Mouse (Mus musculus) left cerebral cortex, postnatal 14 days (tissue): ENCODE measurements at regions not wholly inside any gene's neighbourhood (a gene's known extent, or its start where the extent isn't known, plus 50 kb on each side); places are given as distances from the start of the nearest gene placed in this dataset.
A peak's percentile ranks its signal among the peaks of the same experiment; 100 is the strongest.

ENCODE experiments used
- DNase-seq, 2 experiments: peaks; one replicate each; pipeline ENCODE4 v3.0.0; 2021 to 2022; ENCODE audit warnings: low spot score in 2 of 2, mixed read lengths in 1 of 2
- intact Hi-C: fragments of 180-260 bp; cut with DNase I; formaldehyde crosslinking; loops from one replicate; pipeline ENCODE4 v1.15.1; 2025

DNA sequence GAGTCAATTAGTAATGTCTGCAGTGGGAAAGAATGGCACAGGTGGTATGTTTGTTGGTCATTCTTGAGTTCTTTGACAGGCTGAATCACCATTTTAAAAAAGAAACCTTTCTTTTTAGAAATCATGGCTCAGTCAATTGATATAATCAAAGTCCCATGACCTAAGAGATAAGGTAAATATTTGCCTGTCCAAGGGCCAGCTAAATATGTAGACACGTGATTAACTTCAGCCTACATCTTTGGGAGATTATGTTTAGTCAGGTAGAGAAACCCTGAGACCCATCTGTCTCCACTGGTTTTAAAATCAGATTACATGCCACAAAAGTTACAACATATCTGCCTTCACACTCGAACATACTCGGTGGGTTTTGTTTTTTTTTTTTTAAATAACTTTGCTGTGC is 128.6 kb upstream of the Kazn start:
- no peak for DNase-seq
- intact Hi-C loops = no loop called here

DNA sequence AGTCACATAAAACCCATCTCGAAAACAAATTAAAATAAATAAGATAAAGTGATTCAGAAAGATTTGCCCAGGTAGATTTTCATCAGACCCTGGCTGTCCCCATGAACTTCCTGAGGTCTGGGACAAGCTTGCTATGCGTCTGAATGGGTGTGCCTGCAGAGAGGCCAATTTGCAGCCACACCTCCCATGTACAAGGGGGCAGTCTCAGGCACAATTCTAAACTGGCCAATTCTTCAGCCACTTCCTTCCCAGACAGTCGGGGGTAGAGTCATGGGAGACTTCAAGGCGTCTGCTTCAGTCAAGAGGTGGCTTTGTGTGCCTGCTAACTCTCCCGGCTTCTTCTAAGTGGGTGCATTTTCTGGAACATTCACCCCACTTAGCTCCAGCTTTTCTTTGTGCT is 122.9 kb upstream of the Kazn start:
- no peak for DNase-seq

DNA sequence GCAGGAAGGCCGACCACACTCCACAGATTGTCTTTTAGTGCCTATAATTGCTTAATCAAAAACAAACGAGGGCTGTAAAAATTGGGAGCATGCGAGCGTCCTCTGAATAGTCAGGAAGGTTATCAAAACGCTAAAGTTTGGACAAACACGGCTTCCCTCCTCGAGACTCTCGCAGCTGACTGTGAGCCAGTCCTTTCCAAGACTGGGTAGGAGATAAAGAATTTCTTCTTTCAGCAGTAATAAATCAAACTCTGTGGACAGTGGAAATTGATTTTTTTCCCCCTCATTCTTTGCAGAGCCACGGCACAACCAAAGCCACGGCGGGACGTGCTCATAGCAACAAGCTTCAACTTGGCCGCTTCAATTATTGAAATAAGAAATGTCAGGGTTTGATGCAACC is 119.7 kb upstream of the Kazn start:
- intact Hi-C loops = no loop called here
- no peak for DNase-seq

More for the DNA sequence above, 122.9 kb upstream of the Kazn start:
- intact Hi-C loops = no loop called here

DNA sequence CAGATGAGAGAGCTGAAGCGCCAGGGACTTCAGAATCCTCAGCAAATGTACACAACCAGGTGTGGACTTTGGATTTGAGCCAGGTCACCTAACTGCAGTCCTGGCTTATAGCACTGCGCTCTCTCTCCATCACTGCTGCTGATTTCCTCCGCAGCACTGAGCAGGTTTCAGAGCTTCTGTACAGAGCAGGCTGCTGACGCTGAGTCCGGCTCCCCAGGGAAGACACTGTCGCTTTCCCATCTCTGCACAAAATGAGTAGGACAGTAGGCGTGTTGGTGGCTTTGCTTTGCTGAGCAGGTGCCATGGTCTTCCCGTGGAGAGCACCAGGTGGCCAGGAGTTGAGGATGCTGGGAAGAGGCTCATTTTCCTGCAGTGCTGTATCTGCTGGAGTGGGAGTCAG is 116.2 kb upstream of the Kazn start:
- intact Hi-C loops = no loop called here
- DNase-seq = no peak

DNA sequence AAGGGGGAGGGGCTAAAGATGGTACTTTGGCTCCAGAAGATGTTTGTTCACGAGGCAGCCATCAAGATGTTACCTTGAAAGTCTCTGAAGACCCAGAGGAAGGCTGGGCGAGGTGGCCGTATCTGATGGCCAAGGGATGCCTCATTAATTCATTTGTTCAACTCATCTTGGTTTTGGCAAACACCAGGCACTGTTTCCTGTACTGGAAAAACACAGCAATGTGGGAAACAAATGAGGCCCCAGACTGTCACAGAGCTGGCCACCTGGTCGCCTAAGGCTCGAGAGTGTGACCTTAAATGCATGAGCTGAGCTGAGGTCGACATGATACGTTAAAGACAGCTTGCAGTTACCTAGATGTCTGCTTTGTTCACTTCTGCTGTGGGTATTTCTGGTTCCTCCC is 114.3 kb upstream of the Kazn start:
- DNase-seq = no peak
- intact Hi-C loops = no loop called here

DNA sequence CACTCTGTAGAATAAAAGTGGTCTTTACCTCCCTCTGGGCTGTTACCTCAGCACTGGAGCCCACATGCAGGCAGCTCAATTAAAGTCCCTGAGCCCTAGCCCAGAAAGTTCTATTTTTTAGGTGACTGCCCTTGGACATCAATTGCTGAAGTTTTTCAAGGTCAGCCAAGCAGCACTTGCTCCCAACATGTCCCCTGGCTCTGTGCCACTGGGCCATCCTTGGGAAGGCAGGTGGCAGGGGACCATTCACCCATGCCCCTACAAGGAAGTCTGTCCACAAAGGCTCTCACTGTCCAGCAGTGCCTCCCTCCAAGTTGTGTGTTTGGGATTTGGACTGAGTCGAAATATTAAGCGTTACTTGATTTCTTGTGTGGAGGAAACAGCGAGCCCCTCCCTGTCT is 112.6 kb upstream of the Kazn start:
- no peak for DNase-seq
- intact Hi-C loops = no loop called here

DNA sequence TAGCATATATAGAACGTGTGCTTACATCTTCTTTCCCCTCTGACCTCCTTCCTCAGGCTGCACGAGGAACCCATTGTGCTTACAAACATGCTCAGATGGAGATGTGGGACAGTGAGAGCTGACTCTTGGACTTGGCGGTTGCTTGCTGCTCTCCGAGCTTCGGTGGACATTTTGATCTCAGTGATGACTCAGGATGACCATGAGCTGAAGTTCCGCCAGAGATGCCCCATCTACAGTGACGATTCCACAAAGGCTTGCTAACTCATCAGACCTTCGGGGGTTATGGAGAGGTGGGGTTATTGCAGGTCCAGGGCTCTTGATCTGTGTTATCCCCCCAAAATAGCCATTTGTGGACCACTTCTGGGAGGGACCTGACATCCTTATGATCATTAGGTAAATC is 111.8 kb upstream of the Kazn start:
- intact Hi-C loops = no loop called here
- DNase-seq = no peak

DNA sequence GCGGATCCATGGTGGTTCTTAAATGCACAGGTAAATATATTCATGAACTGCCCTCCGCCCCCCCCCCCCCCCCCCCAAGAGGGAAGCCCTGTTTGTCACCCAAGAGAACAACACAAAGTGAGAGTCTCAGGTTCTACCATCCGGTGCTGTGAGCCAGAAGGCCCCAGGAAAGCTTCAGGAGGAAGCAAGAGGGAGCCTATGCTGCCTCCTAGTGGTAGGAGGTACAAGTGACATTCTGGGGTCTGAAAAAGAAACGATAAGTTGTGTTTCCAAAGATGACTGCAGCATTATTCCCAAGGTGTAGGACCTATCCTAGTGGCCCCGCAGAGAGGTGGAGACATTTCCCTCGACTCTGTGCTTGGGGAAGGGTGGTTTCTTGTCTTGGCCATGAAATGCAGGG is 109.7 kb upstream of the Kazn start:
- peak in 1 of 2 experiments; percentile 32 for DNase-seq
- intact Hi-C loops = loop anchor here (10.0 kb wide), 1 partner anchor 194 kb away; no protein-coding TSS in a partner anchor

DNA sequence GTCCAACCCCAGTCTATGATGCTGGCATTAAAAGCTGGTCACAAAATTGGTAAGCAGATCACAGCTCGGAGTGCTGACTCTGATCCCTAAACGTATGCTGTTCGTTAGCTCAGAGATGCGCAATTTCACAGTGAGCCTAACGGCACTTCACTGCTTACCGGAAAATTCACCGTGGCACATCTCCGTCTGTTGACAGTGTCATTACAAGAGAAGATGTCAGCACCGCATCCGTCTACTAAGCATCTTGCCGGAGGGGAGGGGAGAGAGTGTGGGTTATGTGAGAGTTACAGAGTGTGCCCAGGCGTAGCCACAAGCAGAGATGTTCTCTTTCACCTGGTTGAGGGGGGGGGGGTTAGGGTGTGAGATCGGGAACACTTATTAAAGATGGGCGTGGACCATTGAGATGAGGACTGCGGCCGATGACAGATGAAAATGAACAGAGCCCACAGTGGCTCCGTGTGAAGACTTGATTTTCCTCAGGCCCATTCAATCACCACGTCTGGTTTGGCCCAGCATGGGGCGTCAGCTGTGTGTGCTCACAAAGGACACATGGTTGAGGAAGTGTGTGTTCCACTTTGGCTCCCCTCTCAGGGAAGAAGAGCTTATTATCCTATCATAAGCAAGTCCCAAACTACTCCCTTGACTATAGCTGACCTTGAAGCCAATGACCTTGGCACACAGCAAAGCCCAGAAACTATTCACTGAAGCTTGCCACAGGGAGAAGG is 103.4 kb upstream of the Kazn start:
- DNase-seq = no peak
- intact Hi-C loops = loop anchor here (10.0 kb wide), 1 partner anchor 188 kb away; no protein-coding TSS in a partner anchor

DNA sequence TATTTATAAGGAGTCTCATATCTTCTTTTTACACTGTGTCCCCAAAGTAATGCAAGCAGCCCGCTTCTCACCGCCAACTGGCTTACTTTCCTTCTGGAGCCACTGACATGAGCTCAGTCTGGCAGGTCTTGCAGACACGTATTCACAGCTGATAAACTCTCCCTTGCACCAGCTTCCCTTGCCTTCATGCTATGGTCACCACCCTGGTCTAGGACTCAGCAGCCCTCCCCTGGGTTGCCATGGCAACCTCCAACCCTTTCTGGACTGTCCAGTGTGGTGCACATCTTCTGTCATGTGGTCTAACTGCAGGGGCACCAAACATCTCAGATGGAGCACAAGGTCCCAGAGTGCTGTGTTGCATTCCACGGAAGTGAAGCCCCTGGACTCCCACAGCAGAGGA is 102.1 kb upstream of the Kazn start:
- DNase-seq = no peak
- intact Hi-C loops = loop anchor here (10.0 kb wide), 1 partner anchor 187 kb away; no protein-coding TSS in a partner anchor

DNA sequence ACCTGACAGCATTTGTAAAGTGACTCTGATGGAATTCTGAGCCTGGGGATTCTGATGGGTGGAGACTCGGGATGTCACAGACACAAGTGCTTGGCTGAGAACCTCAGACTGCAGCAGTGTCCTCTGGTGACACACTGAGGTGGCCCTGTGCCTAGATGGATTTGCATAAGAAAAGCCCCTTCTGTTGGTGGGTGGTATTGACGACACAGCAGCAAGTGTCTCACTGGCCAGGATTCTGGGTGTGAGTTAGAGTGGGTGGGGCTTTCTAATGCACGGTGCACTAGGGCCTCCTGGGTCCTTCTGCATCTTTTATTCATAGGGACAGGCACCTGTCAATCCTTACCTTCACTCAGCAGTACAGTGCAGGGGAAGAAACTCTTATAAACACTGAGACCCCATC is 100.9 kb upstream of the Kazn start:
- peak in 1 of 2 experiments; percentile 59 for DNase-seq
- intact Hi-C loops = loop anchor here (10.0 kb wide), 1 partner anchor 185 kb away; no protein-coding TSS in a partner anchor

DNA sequence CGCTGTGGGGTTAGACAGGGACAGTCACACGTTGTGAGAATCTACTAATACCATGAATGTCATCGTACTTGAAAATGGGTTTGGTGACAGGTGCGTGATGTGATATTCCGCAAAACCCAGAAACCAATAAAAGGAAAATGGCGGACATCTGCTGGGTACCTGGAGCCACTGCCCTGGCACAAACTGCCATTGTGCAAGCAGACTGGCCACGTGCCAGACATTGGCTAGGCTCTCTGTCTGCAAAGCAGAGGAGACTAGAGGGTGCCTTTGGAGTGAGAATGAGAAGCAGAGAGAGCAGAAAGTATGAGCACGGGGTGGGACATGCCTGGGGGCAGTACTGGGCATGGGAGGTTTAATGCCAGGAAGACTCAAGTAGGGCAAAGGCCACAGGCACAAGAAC is 98.5 kb upstream of the Kazn start:
- peak in 1 of 2 experiments; percentile 20 for DNase-seq
- intact Hi-C loops = no loop called here

DNA sequence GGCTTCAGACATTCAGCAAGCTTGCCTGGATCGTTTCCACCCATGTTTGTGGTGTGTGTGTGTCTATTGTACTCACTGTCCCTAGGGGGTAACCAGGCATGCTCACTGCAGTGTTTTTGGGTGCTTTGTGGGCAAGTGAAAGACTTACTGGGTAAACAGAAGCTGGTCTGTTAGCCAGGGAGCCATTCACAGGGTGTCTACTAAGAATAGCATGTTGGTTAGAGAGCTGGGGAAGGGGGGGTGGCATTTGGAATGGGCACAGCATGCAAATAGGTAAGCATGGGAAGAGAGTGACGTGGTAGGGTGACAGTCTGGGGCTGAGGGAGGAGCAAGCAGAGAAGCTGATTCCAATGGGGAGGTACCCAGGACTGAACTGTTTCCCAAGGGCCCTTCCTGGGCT is 97.7 kb upstream of the Kazn start:
- intact Hi-C loops = no loop called here

DNA sequence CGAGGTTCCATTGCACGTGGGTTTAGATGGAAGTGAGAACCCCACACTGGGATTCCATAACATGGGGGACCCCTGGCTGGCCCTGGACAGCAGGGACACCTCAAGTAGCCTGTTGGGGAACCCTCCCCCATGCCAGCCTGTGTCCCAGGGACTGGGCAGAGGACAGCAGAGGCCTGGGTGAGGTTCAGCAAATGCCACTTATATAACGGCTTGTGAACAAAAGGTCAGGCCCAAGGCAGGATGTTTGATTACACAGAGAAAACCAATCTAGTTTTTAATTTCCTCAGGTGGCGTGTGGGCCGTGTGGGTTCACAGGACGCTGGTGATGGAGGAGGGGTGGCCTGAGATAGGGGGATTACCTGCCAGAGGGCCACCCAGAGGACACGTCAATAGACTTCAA is 94.9 kb upstream of the Kazn start:
- intact Hi-C loops = no loop called here
- DNase-seq = no peak

More for the DNA sequence above, 97.7 kb upstream of the Kazn start:
- DNase-seq = peak; percentile 18 to 42

DNA sequence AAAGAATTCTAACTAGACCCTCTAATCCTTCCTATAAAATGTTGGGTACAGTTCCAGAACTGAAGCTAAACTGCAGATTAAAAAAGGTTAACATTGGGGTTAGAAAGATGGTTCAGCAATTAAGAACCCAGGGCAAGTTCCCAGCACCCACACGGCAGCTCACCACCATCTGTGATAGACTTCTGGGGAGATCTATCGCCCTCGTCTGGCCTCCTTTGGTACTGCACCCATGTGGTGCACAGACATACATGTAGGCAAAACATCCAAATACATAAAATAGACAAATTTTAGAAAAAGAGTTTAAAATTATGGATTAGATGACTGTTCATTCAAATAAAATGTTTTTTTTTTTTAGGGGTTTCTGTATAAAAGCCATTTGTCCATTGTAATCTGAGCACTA is 91.4 kb upstream of the Kazn start:
- DNase-seq = no peak
- intact Hi-C loops = no loop called here

DNA sequence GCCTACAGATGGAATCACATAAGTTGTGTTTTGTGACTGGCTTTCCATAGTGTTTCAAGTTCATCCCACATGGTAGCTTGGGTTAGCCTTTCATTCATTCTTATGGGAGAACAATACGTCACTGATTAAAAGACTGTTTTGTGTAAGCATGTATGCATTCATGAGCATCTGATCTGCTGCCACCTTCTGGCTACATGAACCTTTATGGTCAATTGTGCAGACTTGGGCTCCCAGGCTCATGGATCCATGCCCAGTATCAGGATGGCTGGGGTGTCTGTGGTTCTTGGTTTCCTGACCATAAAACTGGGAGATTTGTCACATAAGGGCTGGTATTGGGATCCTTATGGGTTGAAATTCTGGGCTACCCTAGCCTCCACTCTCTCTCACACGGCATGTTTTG is 90.4 kb upstream of the Kazn start:
- intact Hi-C loops = no loop called here
- DNase-seq = no peak

DNA sequence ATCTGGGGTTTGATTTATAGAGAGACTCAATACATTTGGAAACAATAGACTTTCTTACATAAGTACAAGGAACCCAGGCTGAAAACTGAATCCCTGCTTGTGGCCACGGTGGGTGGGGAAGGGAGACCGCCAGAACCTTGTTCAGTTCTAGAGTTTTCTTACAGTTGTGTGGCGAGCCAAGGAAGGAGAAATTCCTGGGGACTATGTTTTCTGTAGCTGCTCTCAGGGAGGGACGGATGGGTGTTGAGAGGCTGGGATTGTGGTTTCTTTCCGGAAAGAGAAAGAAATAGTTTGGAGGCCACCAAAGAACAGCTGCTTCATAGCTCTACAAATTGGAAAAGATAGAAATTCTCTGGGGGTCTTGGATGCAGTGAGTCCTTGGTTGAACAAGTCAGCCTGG is 87.3 kb upstream of the Kazn start:
- no peak for DNase-seq
- intact Hi-C loops = no loop called here

DNA sequence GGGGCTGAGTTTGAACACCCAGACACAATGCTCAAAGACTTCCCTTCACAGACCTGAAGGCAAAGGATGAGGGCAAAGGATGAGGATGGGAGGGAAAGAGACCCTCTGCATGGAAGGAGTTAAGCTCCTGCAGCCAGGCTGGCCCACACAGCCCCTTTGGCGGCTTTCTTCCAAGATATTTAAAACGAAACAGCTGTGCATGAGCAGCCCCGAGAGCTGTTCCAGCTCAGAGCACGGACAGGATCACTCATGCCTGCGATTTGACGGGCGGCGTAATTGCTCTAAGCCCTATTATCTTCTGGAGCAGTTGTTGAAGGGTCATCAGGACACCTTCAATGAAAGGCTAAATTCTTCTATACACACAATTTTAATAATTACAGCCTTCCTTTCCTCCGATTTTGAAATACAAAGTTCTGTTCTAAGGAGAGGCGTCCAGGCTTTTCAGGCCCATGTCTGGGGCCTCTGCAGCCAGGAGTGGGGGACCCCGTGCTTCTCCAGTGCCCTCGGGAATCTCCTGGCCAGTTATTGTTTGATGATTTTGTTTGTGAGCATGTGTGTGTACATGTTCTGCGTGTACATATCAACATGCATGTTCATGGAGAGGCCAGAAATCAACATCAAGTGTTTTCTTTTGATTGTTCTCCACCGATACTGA is 82.1 kb upstream of the Kazn start:
- intact Hi-C loops = no loop called here
- no peak for DNase-seq

DNA sequence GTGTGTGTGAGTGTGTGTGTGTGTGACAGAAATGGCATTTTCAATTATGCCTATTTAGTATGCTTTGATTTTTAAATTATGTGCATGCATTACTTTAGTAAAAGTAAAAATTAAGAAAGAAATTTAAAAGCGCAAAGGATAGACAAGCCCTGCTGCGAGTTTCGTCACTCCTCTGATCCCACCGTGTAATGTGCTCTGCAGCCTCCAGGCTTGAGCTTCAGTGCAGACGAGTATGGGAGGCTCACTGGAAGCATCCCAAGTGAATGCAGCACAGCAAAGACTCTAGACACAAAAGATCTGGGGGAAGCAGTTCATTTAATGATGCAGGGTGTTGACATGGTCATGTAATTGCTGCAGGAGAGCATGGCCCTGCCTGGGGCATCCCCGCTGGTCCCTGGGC is 71.1 kb upstream of the Kazn start:
- DNase-seq = no peak

DNA sequence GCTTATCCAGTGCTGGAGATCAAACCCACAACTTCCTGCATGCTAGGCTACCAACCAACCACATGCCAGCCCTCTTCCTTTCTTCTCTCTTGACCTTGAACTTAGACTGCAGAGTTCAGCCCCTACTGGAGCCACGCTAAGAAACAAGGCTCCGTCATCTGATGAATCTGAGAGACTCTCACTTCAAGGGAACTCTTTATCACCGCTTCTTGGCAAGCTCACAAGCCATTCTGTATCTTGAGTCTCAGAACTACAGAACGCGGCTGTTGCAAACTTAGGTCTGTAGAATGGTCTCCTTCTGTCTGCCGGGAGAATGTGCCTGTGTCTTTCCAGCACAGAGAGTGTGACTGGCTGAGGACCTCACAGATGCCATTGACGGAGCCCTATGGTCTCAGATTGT is 69.1 kb upstream of the Kazn start:
- no peak for DNase-seq
- intact Hi-C loops = no loop called here

More for the DNA sequence above, 71.1 kb upstream of the Kazn start:
- intact Hi-C loops = no loop called here

DNA sequence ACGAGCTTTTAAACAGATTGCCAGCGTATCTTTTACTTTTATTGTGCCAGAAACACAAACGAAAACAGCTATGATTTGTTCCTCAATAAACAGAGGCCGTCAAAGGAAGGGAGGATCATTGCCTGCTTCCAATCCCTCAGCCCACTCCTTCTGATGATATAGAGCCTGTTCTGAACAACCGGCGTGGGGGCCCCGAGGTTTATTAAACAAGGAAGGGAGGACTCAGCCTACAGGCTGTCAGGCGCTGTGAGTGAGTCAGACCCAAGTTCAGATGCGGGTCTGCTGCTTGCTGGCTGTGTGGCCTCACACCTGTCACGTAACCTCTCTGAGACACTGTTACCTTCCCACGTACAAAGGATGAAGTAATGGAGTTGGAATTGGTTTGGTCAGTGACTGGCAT is 68.1 kb upstream of the Kazn start:
- intact Hi-C loops = no loop called here

More for the DNA sequence above, 68.1 kb upstream of the Kazn start:
- DNase-seq = no peak
